Mouse (Mus musculus): ENCODE measurements around the gene Lrrn2. TPM values are rescaled to one million over a fixed set of nuclear protein-coding genes. Genes with fewer than 3 reads are reported as not detected.

Gene Lrrn2
- polyA plus RNA-seq, 1 experiment: not detected

DNA sequence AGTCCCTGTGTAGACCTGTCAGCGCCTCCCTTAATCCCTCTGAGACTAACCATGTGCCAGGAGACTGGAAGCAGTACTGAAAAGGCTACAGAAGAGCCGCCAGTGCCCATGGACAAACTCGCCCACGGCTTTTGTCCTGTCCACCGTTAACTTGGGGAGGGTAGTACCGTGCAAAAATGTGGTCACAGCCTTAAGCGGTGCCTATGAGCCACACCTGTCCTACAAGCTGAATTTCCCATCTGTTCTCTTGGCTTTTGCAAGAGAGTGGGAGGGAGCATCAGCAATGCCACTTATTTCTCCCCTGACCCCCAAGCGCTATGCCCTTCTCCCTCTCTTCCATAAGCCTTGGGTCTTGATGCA is 292 bp upstream of the Lrrn2 start:
- Histone ChIP-seq H3K36me3 (ENCODE audit: control insufficient read depth) (no peaks in the 10 kb centered on the region), H3K4me3 (replicated peaks) (no peak overlapping the region), H3K27me3 (ENCODE audit: control insufficient read depth) (peaks cover 45% of the 10 kb centered on the region), H3K9me3 (ENCODE audit: control insufficient read depth, low read length) (no peaks in the 10 kb centered on the region), H3K4me1 (ENCODE audit: control insufficient read depth) (no peaks in the 10 kb centered on the region)
- TF ChIP-seq GATA1 (IDR thresholded peaks at IDR 0.05; ENCODE audit: low read length): no peak
- TF ChIP-seq TAL1 (IDR thresholded peaks at IDR 0.05; ENCODE audit: low read length): no peak

- H3K27me3 ChIP-seq (ENCODE audit: control insufficient read depth): peaks cover 45% of the 10 kb centered on the region
- TF ChIP-seq GATA1 (IDR thresholded peaks at IDR 0.05; ENCODE audit: low read length) (no peak), TAL1 (IDR thresholded peaks at IDR 0.05; ENCODE audit: low read length) (no peak)
- no peaks in the 10 kb centered on the region for H3K4me1 ChIP-seq (ENCODE audit: control insufficient read depth)
- no peak overlapping the region for H3K4me3 ChIP-seq (replicated peaks)
- no peaks in the 10 kb centered on the region for H3K9me3 ChIP-seq (ENCODE audit: control insufficient read depth, low read length)
- H3K36me3 ChIP-seq (ENCODE audit: control insufficient read depth): no peaks in the 10 kb centered on the region
Observed at GRCm38 (mm10) chr1:132881041-132881761, 1.1 kb downstream of the Lrrn2 start.

DNA sequence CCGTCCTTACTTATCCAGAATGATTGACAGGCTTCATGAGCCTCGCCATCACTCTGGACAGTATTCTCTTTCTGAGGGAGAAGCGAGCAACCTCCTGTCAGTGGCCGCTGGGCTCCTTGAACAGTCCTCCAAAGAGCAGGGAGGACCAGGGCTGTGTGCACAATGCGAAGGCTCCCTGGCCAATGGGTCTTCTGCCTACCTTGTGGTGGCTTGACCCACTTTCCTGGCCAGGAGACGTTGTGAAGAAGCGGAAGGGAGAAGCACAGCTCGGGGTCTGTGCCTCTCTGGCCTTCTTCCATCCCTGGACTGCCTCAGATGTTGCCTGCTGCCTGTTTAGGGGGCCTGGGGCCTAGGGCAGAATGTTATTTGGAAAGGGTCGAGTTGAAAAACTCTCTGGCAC is 1.8 kb downstream of the Lrrn2 start:
- no peak for TF ChIP-seq GATA1 (IDR thresholded peaks at IDR 0.05; ENCODE audit: low read length)
- TF ChIP-seq TAL1 (IDR thresholded peaks at IDR 0.05; ENCODE audit: low read length): no peak
- Histone ChIP-seq H3K4me3 (replicated peaks) (no peak overlapping the region), H3K9me3 (ENCODE audit: control insufficient read depth, low read length) (no peaks in the 10 kb centered on the region), H3K36me3 (ENCODE audit: control insufficient read depth) (no peaks in the 10 kb centered on the region), H3K27me3 (ENCODE audit: control insufficient read depth) (peaks cover 45% of the 10 kb centered on the region), H3K4me1 (ENCODE audit: control insufficient read depth) (no peaks in the 10 kb centered on the region)

DNA sequence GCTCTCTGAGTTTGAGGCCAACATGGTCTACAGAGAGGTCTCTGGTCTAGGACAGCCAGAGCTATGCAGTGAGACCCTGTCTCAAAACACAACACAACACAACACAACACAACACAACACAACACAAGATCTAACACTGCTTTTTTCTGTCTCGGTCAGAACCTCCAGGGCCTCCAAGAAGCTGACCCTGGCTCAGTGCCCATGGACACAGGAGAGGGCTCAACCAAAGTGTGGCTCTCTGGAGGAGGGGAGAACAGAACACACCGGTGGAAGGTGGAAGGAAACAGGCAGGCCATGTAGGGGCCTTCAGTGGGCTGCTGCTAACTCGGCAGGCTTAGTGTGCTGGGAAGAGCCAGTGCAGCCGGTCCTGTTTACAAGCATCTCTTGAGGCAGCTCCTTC is 5.6 kb downstream of the Lrrn2 start:
- TF ChIP-seq GATA1 (IDR thresholded peaks at IDR 0.05; ENCODE audit: low read length) (no peak), TAL1 (IDR thresholded peaks at IDR 0.05; ENCODE audit: low read length) (no peak)
- peaks cover 19% of the 10 kb centered on the region for H3K27me3 ChIP-seq (ENCODE audit: control insufficient read depth)
- H3K36me3 ChIP-seq (ENCODE audit: control insufficient read depth): no peaks in the 10 kb centered on the region
- no peak overlapping the region for H3K4me3 ChIP-seq (replicated peaks)
- no peaks in the 10 kb centered on the region for H3K4me1 ChIP-seq (ENCODE audit: control insufficient read depth)
- H3K9me3 ChIP-seq (ENCODE audit: control insufficient read depth, low read length): no peaks in the 10 kb centered on the region

DNA sequence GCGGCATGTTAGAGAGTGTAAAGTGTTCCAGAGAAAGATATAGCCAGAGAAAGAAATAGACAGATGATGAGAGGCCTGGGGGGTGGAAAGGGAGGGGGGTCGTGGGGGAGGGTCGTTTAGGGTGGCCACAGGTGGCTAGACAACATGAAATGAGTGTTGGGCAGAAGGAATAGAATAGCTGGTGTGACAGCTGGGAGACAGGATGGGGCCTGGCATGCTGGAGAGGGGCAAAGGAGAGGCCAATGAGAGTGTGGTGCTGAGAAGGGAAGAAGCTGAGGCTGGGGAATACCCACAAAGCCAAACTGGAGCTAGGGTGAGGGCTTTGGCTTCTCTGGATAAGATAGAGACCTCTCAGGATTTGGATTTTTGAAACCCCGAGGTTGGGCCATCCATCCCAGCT is 6.6 kb downstream of the Lrrn2 start:
- H3K27me3 ChIP-seq (ENCODE audit: control insufficient read depth): peaks cover 10% of the 10 kb centered on the region
- TF ChIP-seq TAL1 (IDR thresholded peaks at IDR 0.05; ENCODE audit: low read length) (no peak), GATA1 (IDR thresholded peaks at IDR 0.05; ENCODE audit: low read length) (no peak)

GRCm38 (mm10) chr1:132888811-132889210 is 8.7 kb downstream of the Lrrn2 start:
- Histone ChIP-seq H3K4me1 (ENCODE audit: control insufficient read depth) (no peaks in the 10 kb centered on the region), H3K36me3 (ENCODE audit: control insufficient read depth) (no peaks in the 10 kb centered on the region), H3K27me3 (ENCODE audit: control insufficient read depth) (no peaks in the 10 kb centered on the region), H3K9me3 (ENCODE audit: control insufficient read depth, low read length) (no peaks in the 10 kb centered on the region), H3K4me3 (replicated peaks) (no peak overlapping the region)
- TF ChIP-seq GATA1 (IDR thresholded peaks at IDR 0.05; ENCODE audit: low read length): no peak
- no peak for TF ChIP-seq TAL1 (IDR thresholded peaks at IDR 0.05; ENCODE audit: low read length)

More for the DNA sequence above, 6.6 kb downstream of the Lrrn2 start:
- no peaks in the 10 kb centered on the region for H3K9me3 ChIP-seq (ENCODE audit: control insufficient read depth, low read length)
- H3K4me3 ChIP-seq (replicated peaks): no peak overlapping the region
- H3K36me3 ChIP-seq (ENCODE audit: control insufficient read depth): no peaks in the 10 kb centered on the region
- H3K4me1 ChIP-seq (ENCODE audit: control insufficient read depth): no peaks in the 10 kb centered on the region

DNA sequence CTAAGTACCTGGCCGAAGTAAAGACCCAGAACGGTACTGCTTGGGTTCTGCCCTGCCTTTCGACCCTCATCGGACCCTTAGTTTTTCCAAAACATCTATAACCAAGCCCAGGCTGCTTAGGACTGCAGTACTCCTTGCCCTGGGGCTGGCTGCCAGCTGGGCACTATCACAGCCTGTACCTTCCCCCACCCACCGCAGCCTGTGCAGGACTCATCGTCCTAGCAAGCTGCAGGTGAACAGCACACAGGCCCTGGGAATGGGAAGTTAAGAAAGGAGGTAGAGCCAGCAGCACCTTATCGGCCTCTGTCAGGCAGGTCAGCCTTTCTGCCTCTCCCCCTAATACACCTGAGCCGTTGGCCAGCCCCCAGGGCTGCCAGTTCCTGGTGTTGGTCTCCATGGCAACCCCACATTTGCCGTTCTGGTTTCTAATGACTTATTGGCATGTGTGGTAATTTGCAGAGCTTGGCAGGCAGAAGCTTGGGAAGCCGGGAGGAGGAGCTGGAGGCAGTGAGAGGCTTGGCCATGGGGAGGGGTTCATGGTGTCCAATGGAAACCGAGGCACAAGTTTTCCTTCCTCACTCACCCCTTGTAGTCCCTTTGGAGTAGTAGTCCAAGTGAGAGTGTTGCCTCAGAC is 10.2 kb downstream of the Lrrn2 start:
- Histone ChIP-seq H3K4me1 (ENCODE audit: control insufficient read depth) (no peaks in the 10 kb centered on the region), H3K36me3 (ENCODE audit: control insufficient read depth) (no peaks in the 10 kb centered on the region), H3K4me3 (replicated peaks) (no peak overlapping the region), H3K9me3 (ENCODE audit: control insufficient read depth, low read length) (no peaks in the 10 kb centered on the region), H3K27me3 (ENCODE audit: control insufficient read depth) (no peaks in the 10 kb centered on the region)
- no peak for TF ChIP-seq TAL1 (IDR thresholded peaks at IDR 0.05; ENCODE audit: low read length)
- TF ChIP-seq GATA1 (IDR thresholded peaks at IDR 0.05; ENCODE audit: low read length): no peak

DNA sequence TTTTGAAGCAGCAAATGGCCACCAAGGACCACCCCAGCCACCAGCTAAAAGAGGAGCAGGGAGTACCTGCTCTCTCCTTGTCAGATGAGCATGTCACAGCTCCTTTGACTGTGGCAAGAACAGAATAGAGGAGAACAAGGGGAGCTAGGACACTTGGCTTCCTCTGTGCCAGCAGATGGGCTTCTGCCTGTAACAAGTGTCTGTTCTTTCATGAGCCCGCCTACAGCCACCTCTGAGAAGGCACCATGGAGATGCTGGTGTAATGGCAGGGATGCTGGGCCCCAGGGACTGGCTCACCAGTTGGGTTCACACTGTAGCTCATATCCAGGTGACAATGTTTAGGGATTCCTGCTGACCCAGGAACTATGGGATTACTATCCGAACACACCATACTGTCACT is 12.0 kb downstream of the Lrrn2 start:
- H3K4me3 ChIP-seq (replicated peaks): no peak overlapping the region
- H3K36me3 ChIP-seq (ENCODE audit: control insufficient read depth): no peaks in the 10 kb centered on the region
- no peaks in the 10 kb centered on the region for H3K27me3 ChIP-seq (ENCODE audit: control insufficient read depth)
- no peak for TF ChIP-seq GATA1 (IDR thresholded peaks at IDR 0.05; ENCODE audit: low read length)
- no peak for TF ChIP-seq TAL1 (IDR thresholded peaks at IDR 0.05; ENCODE audit: low read length)
- H3K4me1 ChIP-seq (ENCODE audit: control insufficient read depth): no peaks in the 10 kb centered on the region
- no peaks in the 10 kb centered on the region for H3K9me3 ChIP-seq (ENCODE audit: control insufficient read depth, low read length)

DNA sequence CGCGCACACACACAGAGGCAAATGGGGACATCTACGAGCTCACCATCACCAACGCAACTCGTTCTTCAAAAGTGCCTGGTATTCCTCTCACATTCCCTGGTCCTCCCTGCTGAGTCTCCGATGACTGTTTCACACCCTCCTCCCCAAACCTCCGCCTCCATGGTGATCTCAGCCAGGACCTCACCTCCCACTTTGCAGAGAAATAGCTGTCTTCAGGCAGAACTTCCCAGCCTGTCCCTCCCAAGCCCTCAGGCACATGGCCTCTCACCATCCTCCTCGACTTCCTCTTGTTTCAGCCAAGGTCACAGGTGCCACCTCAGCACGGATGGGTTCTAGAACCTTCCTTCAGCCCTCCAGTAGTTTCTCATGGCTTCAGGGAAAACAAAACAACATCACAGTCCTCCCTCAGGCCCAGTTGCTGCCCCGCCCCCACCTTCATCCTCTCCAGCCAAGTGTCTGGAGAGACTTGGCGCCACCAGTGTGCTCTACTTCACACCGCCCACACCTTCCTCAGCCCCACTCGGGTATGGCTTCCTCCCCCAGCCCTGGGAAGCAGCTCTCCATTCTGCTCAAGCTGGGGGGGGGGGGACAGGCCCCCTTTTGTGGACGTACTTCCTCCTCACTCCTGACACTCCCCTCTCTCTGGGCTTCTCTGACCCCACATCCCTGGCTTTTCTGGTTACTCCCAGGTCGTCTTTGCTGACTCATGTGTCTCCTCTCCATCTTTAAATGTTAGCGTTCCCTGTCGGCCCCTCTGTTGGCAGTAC is 13.4 kb downstream of the Lrrn2 start:
- no peak overlapping the region for H3K4me3 ChIP-seq (replicated peaks)
- no peaks in the 10 kb centered on the region for H3K36me3 ChIP-seq (ENCODE audit: control insufficient read depth)
- no peaks in the 10 kb centered on the region for H3K9me3 ChIP-seq (ENCODE audit: control insufficient read depth, low read length)
- no peaks in the 10 kb centered on the region for H3K4me1 ChIP-seq (ENCODE audit: control insufficient read depth)
- H3K27me3 ChIP-seq (ENCODE audit: control insufficient read depth): no peaks in the 10 kb centered on the region
- TF ChIP-seq TAL1 (IDR thresholded peaks at IDR 0.05; ENCODE audit: low read length) (no peak), GATA1 (IDR thresholded peaks at IDR 0.05; ENCODE audit: low read length) (no peak)
